Mouse (Mus musculus) intestine, postnatal 0 days (tissue): ENCODE measurements at regions not wholly inside any gene's neighbourhood (a gene's known extent, or its start where the extent isn't known, plus 50 kb on each side); places are given as distances from the start of the nearest gene placed in this dataset.

Source experiments
- ATAC-seq: fragments of 200-750 bp; cut with Nextera tagmentation; 2 replicates; pipeline ENCODE4 v1.8.0; 2017; ENCODE audit warnings: mild to moderate bottlenecking, moderate TSS enrichment, moderate library complexity
- H3K27ac ChIP-seq: fragments of 300-500 bp; sonication (generic); 2 replicates; pipeline ENCODE4 v1.5.1; 2014; ENCODE audit warnings: mild to moderate bottlenecking, low read depth, low read length, moderate library complexity
- H3K27me3 ChIP-seq: fragments of 300-500 bp; sonication (generic); replicated peaks from 2 replicates; pipeline ENCODE4 v1.6.1; 2014; ENCODE audit warnings: low read length, mixed read lengths; ENCODE audit not compliant: control insufficient read depth, insufficient read depth
- H3K36me3 ChIP-seq: fragments of 300-500 bp; sonication (generic); 2 replicates; pipeline ENCODE4 v1.6.1; 2014; ENCODE audit warnings: mild to moderate bottlenecking, moderate library complexity; ENCODE audit not compliant: control insufficient read depth, insufficient read depth
- H3K4me1 ChIP-seq: fragments of 300-500 bp; sonication (generic); replicated peaks from 2 replicates; pipeline ENCODE4 v1.6.1; 2014; ENCODE audit warnings: antibody characterized with exemption, low read length, mixed read lengths; ENCODE audit not compliant: control insufficient read depth, insufficient read depth
- H3K4me2 ChIP-seq: fragments of 300-500 bp; sonication (generic); replicated peaks from 2 replicates; pipeline ENCODE4 v1.6.1; 2014; ENCODE audit warnings: low read depth, mild to moderate bottlenecking, moderate library complexity
- H3K4me3 ChIP-seq: fragments of 300-500 bp; sonication (generic); 2 replicates; pipeline ENCODE4 v1.5.1; 2014; ENCODE audit warnings: low read depth, low read length
- H3K9ac ChIP-seq: fragments of 300-500 bp; sonication (generic); 2 replicates; pipeline ENCODE4 v1.6.1; 2014; ENCODE audit warnings: mild to moderate bottlenecking, low read depth, low read length
- H3K9me3 ChIP-seq: fragments of 300-500 bp; sonication (generic); 2 replicates; pipeline ENCODE4 v1.6.1; 2016; ENCODE audit warnings: mixed run types; ENCODE audit not compliant: control insufficient read depth
- CTCF ChIP-seq: sonication (generic); IDR thresholded peaks from 2 replicates; pipeline ENCODE4 v1.5.1; 2016; ENCODE audit warnings: low read depth, mild to moderate bottlenecking, control low read depth, antibody characterized with exemption, moderate library complexity
- WGBS: fragments of 180-500 bp; shearing (Covaris S2); extraction: QIAGEN DNeasy Blood & Tissue Kit; methylation state at CpG from one replicate; pipeline ENCODE4 v1.1.7; 2014; 5-methylcytosine and 5-hydroxymethylcytosine counted together

DNA sequence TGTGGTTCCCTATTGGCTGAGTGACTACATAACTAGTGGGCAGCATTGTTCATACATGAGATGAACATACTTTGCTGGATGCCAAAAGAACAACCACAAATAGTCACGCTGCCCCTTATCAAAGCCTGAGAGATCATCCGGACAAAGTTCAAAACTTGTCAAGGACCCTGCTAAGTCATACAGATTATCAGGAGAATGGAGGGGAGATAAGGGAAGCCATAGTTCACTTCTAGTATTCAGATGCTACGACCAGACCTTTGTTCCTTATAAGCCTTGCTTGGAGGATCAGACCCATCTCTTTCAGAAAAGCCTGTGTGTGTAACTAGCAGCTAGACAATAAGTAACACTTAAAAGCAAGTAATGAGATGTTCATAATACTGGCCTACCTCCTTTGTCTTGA is 97.0 kb upstream of the Mamld1 start:
- H3K36me3 ChIP-seq: no peaks in the 10 kb centered on the region
- no peak overlapping the region for H3K9ac ChIP-seq
- TF ChIP-seq CTCF: no peak
- ATAC-seq: peak; percentile 49
- H3K27ac ChIP-seq: no peak overlapping the region
- H3K27me3 ChIP-seq: no peaks in the 10 kb centered on the region
- no peak overlapping the region for H3K4me3 ChIP-seq
- no peak overlapping the region for H3K4me2 ChIP-seq
- H3K9me3 ChIP-seq: no peaks in the 10 kb centered on the region
- WGBS: 45% methylated on average over 3 of the region's 3 CpGs
- no peaks in the 10 kb centered on the region for H3K4me1 ChIP-seq
